Mouse (Mus musculus): Measurements from ENCODE around the gene Spink2. TPM values are rescaled to one million over a fixed set of nuclear protein-coding genes. Genes with fewer than 3 reads are reported as not detected.
A peak's percentile ranks its signal among the peaks of the same experiment; 100 is the strongest.

Spink2 gene
- total and polyA plus RNA-seq, 2 experiments from 2014 or later, result 2.1 to 22.6 TPM

DNA sequence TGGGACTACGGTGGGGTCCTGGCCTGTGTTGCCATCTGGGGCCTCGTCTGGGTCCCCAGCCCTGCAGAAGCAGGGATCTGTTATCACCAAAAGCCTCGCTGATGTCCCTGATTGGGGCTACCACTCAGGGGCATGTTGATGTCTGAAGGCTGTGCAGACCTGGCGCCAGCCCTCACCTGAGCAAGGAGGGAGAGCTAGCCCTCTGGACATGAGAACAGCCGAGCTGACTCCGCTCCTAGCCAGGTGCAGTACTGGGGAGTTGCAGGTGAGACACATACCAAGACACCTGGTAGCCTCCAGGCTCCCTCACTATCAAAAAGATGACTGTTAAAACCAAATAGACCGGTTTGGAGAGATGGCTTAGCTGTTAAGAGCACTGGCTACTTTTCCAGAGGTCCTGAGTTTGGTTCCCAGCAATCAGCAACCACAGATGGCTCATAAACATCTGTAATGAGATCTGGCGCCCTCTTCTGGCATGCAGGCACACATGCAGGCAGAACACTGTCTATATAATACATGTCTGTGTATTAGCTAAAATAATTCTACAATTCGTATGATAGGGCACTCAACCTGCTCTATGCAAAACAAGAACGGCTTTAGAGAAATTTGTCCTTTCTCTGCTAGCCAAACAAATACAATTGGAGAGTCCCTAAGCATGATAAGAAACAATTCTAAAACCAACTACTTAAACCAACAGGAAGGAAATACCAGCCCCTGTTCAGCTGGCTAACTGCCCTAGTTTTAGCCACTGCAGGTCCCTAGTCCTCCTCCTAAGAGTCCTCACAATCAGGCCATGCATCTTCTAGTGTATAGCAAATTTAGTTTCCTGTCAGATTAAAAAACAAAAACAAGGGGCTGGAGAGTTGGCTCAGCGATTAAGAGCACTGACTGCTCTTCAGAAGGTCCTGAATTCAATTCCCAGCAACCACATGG, 12.0 kb upstream of the Spink2 start:
- TF ChIP-seq CTCF (IDR thresholded peaks at IDR 0.05; ENCODE audit: low read depth), result peak; percentile 36
- no peak for TF ChIP-seq EP300 (IDR thresholded peaks at IDR 0.05; ENCODE audit: low read depth)
- H3K36me3 ChIP-seq (replicated peaks; ENCODE audit: control insufficient read depth, insufficient read depth, low read length), result no peaks in the 10 kb centered on the region
- H3K27ac ChIP-seq (ENCODE audit: low read depth), result no peak overlapping the region
- H3K27me3 ChIP-seq (ENCODE audit: control insufficient read depth, insufficient read depth, low read length), result no peaks in the 10 kb centered on the region
- H3K4me2 ChIP-seq (ENCODE audit: low read depth, low read length), result no peak overlapping the region
- no peak overlapping the region for H3K9ac ChIP-seq (replicated peaks; ENCODE audit: low read depth, low read length)
- DNase-seq (ENCODE audit: low spot score) (no peak), ATAC-seq (ENCODE audit: insufficient read depth, low read depth) (no peak)
- H3K4me3 ChIP-seq (ENCODE audit: low read depth, low read length), result no peak overlapping the region
- H3K4me1 ChIP-seq (ENCODE audit: control insufficient read depth, insufficient read depth), result no peaks in the 10 kb centered on the region
- 62% methylated on average over 11 of the region's 11 CpGs for WGBS
- H3K9me3 ChIP-seq (replicated peaks; ENCODE audit: control insufficient read depth, low read length), result no peaks in the 10 kb centered on the region

DNA sequence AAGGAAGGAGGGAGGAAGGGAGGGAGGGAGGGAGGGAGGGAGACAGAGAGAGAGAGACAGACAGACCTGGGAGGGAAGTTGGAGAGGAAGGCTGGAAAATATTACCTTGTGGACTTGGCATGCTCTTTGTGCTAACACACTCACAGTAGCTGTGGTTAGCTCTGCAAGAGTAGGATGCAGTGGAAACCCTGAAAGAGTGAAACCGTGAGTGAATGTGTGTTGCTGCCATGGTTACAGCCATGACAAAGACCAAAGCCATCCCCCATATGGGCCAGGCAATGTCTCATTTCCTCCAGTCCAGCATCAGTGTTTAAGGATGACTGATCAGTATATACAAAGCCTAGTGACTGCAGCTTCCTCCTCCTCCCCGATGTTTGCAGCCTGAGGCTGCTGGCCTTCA, 6.5 kb upstream of the Spink2 start:
- Histone ChIP-seq H3K27ac (ENCODE audit: low read depth) (no peak overlapping the region), H3K4me1 (ENCODE audit: control insufficient read depth, insufficient read depth) (no peaks in the 10 kb centered on the region), H3K27me3 (ENCODE audit: control insufficient read depth, insufficient read depth, low read length) (no peaks in the 10 kb centered on the region), H3K4me3 (ENCODE audit: low read depth, low read length) (no peak overlapping the region), H3K4me2 (ENCODE audit: low read depth, low read length) (no peak overlapping the region), H3K36me3 (replicated peaks; ENCODE audit: control insufficient read depth, insufficient read depth, low read length) (no peaks in the 10 kb centered on the region), H3K9me3 (replicated peaks; ENCODE audit: control insufficient read depth, low read length) (no peaks in the 10 kb centered on the region), H3K9ac (replicated peaks; ENCODE audit: low read depth, low read length) (no peak overlapping the region)
- WGBS, result 14% methylated on average over 2 of the region's 2 CpGs
- no peak for TF ChIP-seq CTCF (IDR thresholded peaks at IDR 0.05; ENCODE audit: low read depth)
- no peak for TF ChIP-seq EP300 (IDR thresholded peaks at IDR 0.05; ENCODE audit: low read depth)
- DNase-seq (ENCODE audit: low spot score), result peak; percentile 11
- ATAC-seq (ENCODE audit: insufficient read depth, low read depth), result peak; percentile 75

- peak; percentile 83 for DNase-seq (ENCODE audit: low spot score)
- WGBS, result 10% methylated on average over 9 of the region's 9 CpGs
These were observed 5.9 kb upstream of the Spink2 start for GRCm38 (mm10) chr5:77217211-77217610.

GRCm38 (mm10) chr5:77206134-77206533, 5.1 kb downstream of the Spink2 start:
- 64% methylated on average over 11 of the region's 11 CpGs for WGBS
- H3K4me1 ChIP-seq (ENCODE audit: control insufficient read depth, insufficient read depth), result no peaks in the 10 kb centered on the region

More at GRCm38 (mm10) chr5:77217211-77217610, 5.9 kb upstream of the Spink2 start:
- peak; percentile 71 for ATAC-seq (ENCODE audit: insufficient read depth, low read depth)
- no peaks in the 10 kb centered on the region for H3K27me3 ChIP-seq (ENCODE audit: control insufficient read depth, insufficient read depth, low read length)
- no peak overlapping the region for H3K9ac ChIP-seq (replicated peaks; ENCODE audit: low read depth, low read length)
- TF ChIP-seq CTCF (IDR thresholded peaks at IDR 0.05; ENCODE audit: low read depth) (peak; percentile 84), EP300 (IDR thresholded peaks at IDR 0.05; ENCODE audit: low read depth) (no peak)
- H3K4me3 ChIP-seq (ENCODE audit: low read depth, low read length), result 0 out of 2 replicates have a peak overlapping the region, but pooled peaks have one; percentile 16
- no peaks in the 10 kb centered on the region for H3K4me1 ChIP-seq (ENCODE audit: control insufficient read depth, insufficient read depth)
- no peaks in the 10 kb centered on the region for H3K9me3 ChIP-seq (replicated peaks; ENCODE audit: control insufficient read depth, low read length)
- 0 out of 2 replicates have a peak overlapping the region, but pooled peaks have one; percentile 35 for H3K4me2 ChIP-seq (ENCODE audit: low read depth, low read length)
- no peak overlapping the region for H3K27ac ChIP-seq (ENCODE audit: low read depth)
- H3K36me3 ChIP-seq (replicated peaks; ENCODE audit: control insufficient read depth, insufficient read depth, low read length), result no peaks in the 10 kb centered on the region

DNA sequence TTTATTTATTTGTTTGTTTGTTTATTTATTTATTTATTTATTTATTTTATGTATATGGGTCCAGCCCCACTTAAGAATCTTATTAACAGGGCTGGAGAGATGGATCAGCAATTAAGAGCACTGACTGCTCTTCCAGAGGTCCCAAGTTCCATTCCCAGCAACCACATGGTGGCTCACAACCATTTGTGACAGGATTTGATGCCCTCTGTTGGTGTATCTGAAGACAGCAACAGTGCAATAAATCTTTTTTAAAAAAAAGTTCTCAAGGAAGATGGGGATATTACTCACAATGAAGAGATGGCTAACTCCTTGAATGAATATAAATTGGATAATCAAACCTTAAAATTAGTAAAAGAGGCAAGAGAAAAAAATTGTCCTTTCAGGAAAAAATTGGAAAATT, 9.0 kb downstream of the Spink2 start:
- Histone ChIP-seq H3K4me1 (ENCODE audit: control insufficient read depth, insufficient read depth) (no peaks in the 10 kb centered on the region), H3K9me3 (replicated peaks; ENCODE audit: control insufficient read depth, low read length) (no peaks in the 10 kb centered on the region), H3K27ac (ENCODE audit: low read depth) (no peak overlapping the region), H3K4me3 (ENCODE audit: low read depth, low read length) (no peak overlapping the region), H3K4me2 (ENCODE audit: low read depth, low read length) (no peak overlapping the region), H3K9ac (replicated peaks; ENCODE audit: low read depth, low read length) (no peak overlapping the region), H3K36me3 (replicated peaks; ENCODE audit: control insufficient read depth, insufficient read depth, low read length) (no peaks in the 10 kb centered on the region), H3K27me3 (ENCODE audit: control insufficient read depth, insufficient read depth, low read length) (no peaks in the 10 kb centered on the region)
- TF ChIP-seq EP300 (IDR thresholded peaks at IDR 0.05; ENCODE audit: low read depth) (no peak), CTCF (IDR thresholded peaks at IDR 0.05; ENCODE audit: low read depth) (no peak)
- DNase-seq (ENCODE audit: low spot score) (no peak), ATAC-seq (ENCODE audit: insufficient read depth, low read depth) (no peak)

More at GRCm38 (mm10) chr5:77206134-77206533, 5.1 kb downstream of the Spink2 start:
- TF ChIP-seq CTCF (IDR thresholded peaks at IDR 0.05; ENCODE audit: low read depth), result no peak
- no peak for TF ChIP-seq EP300 (IDR thresholded peaks at IDR 0.05; ENCODE audit: low read depth)
- ATAC-seq (ENCODE audit: insufficient read depth, low read depth) (no peak), DNase-seq (ENCODE audit: low spot score) (no peak)
- Histone ChIP-seq H3K36me3 (replicated peaks; ENCODE audit: control insufficient read depth, insufficient read depth, low read length) (no peaks in the 10 kb centered on the region), H3K4me3 (ENCODE audit: low read depth, low read length) (no peak overlapping the region), H3K9me3 (replicated peaks; ENCODE audit: control insufficient read depth, low read length) (no peaks in the 10 kb centered on the region), H3K27me3 (ENCODE audit: control insufficient read depth, insufficient read depth, low read length) (no peaks in the 10 kb centered on the region), H3K9ac (replicated peaks; ENCODE audit: low read depth, low read length) (no peak overlapping the region), H3K4me2 (ENCODE audit: low read depth, low read length) (no peak overlapping the region), H3K27ac (ENCODE audit: low read depth) (no peak overlapping the region)

All from heart, postnatal 0 days (tissue).